Mouse (Mus musculus) MEL (cell line): Measurements from ENCODE around the gene Atf2. TPM values are rescaled to one million over a fixed set of nuclear protein-coding genes. Genes with fewer than 3 reads are reported as not detected.
A peak's percentile ranks its signal among the peaks of the same experiment; 100 is the strongest.

Source experiments
- DNase-seq: peaks from one replicate; pipeline ENCODE4 v3.0.0; 2011; ENCODE audit warnings: low read depth, low spot score
- H3K27ac ChIP-seq: 2 replicates; pipeline ENCODE4 v1.5.1; 2012; ENCODE audit warnings: low read depth, mild to moderate bottlenecking, control low read depth, low read length, moderate library complexity; ENCODE audit not compliant: control insufficient read depth
- H3K27me3 ChIP-seq, 2 experiments: fragments of 150-350 bp in 1 of 2; sonication (generic) in 1 of 2; 2 replicates each; pipeline ENCODE4 v1.6.1; 2012; ENCODE audit warnings: low read length in 2 of 2, mild to moderate bottlenecking in 2 of 2, improper control_type of control experiment in 1 of 2, moderate library complexity in 1 of 2; ENCODE audit not compliant: insufficient read depth in 2 of 2, control insufficient read depth in 1 of 2
- H3K36me3 ChIP-seq, 2 experiments: 2 replicates each; pipeline ENCODE4 v1.6.1; 2012 to 2014; ENCODE audit warnings: low read length in 2 of 2, improper control_type of control experiment in 1 of 2, inconsistent platforms in 1 of 2, mild to moderate bottlenecking in 1 of 2; ENCODE audit not compliant: insufficient read depth in 2 of 2, control insufficient read depth in 1 of 2
- H3K4me1 ChIP-seq, 2 experiments: fragments of 150-350 bp in 1 of 2; sonication (generic) in 1 of 2; 2 replicates each; pipeline ENCODE4 v1.6.1; 2012; ENCODE audit warnings: low read length in 2 of 2, improper control_type of control experiment in 1 of 2, mild to moderate bottlenecking in 1 of 2; ENCODE audit not compliant: insufficient read depth in 2 of 2, control insufficient read depth in 1 of 2
- H3K4me3 ChIP-seq, 2 experiments: fragments of 150-350 bp in 1 of 2; sonication (generic) in 1 of 2; 2 replicates each; pipeline ENCODE4 v1.5.1; 2012; ENCODE audit warnings: low read depth in 2 of 2, low read length in 2 of 2, mild to moderate bottlenecking in 2 of 2, moderate library complexity in 2 of 2, control low read depth in 1 of 2, improper control_type of control experiment in 1 of 2; ENCODE audit not compliant: control insufficient read depth in 1 of 2, insufficient read depth in 1 of 2
- H3K79me2 ChIP-seq: 2 replicates; pipeline ENCODE4 v1.6.1; 2012; ENCODE audit warnings: mild to moderate bottlenecking, low read length, moderate library complexity; ENCODE audit not compliant: control insufficient read depth, poor library complexity, insufficient read depth
- H3K9ac ChIP-seq: 2 replicates; pipeline ENCODE4 v1.6.1; 2012; ENCODE audit warnings: low read depth, mild to moderate bottlenecking, control low read depth, low read length, moderate library complexity; ENCODE audit not compliant: control insufficient read depth, poor library complexity, severe bottlenecking
- H3K9me3 ChIP-seq: fragments of 150-350 bp; sonication (generic); replicated peaks from 2 replicates; pipeline ENCODE4 v1.6.1; 2012; ENCODE audit warnings: mild to moderate bottlenecking, low read length, improper control_type of control experiment, moderate library complexity; ENCODE audit not compliant: insufficient read depth
- CTCF ChIP-seq, 3 experiments: IDR thresholded peaks in 2 of 3; conservative IDR thresholded peaks in 1 of 3; 2 replicates each; pipeline ENCODE4 v1.5.1; 2011 to 2012; ENCODE audit warnings: low read length in 3 of 3, low read depth in 2 of 3, mild to moderate bottlenecking in 2 of 3, improper control_type of control experiment in 1 of 3, inconsistent platforms in 1 of 3, mixed read lengths in 1 of 3, moderate library complexity in 1 of 3; ENCODE audit not compliant: control insufficient read depth in 1 of 3, insufficient read depth in 1 of 3, poor library complexity in 1 of 3, severe bottlenecking in 1 of 3
- HCFC1 ChIP-seq: IDR thresholded peaks from 2 replicates; pipeline ENCODE4 v1.6.1; 2012; ENCODE audit warnings: low read depth, mild to moderate bottlenecking, inconsistent platforms, low read length, improper control_type of control experiment, moderate library complexity
- RAD21 ChIP-seq: IDR thresholded peaks from 2 replicates; pipeline ENCODE4 v1.6.1; 2011; ENCODE audit warnings: mild to moderate bottlenecking, low read depth, low read length, improper control_type of control experiment
- RCOR1 ChIP-seq: IDR thresholded peaks from 2 replicates; pipeline ENCODE4 v1.6.1; 2012; ENCODE audit warnings: low read depth, mild to moderate bottlenecking, inconsistent platforms, low read length, improper control_type of control experiment
- SIN3A ChIP-seq: IDR thresholded peaks from 2 replicates; pipeline ENCODE4 v1.6.1; 2012; ENCODE audit warnings: low read length, improper control_type of control experiment, inconsistent platforms
- SMC3 ChIP-seq: IDR thresholded peaks from 2 replicates; pipeline ENCODE4 v1.6.1; 2011; ENCODE audit warnings: low read depth, low read length, improper control_type of control experiment
- TBP ChIP-seq: IDR thresholded peaks from 2 replicates; pipeline ENCODE4 v1.8.0; 2011; ENCODE audit warnings: low read depth, low read length, improper control_type of control experiment
- UBTF ChIP-seq: IDR thresholded peaks from 2 replicates; pipeline ENCODE4 v1.6.1; 2012; ENCODE audit warnings: low read depth, mild to moderate bottlenecking, inconsistent platforms, low read length, improper control_type of control experiment, moderate library complexity, borderline replicate concordance; ENCODE audit not compliant: insufficient read depth
- ZNF384 ChIP-seq: IDR thresholded peaks from 2 replicates; pipeline ENCODE4 v1.6.1; 2012; ENCODE audit warnings: low read depth, mild to moderate bottlenecking, inconsistent platforms, low read length, improper control_type of control experiment
- polyA plus RNA-seq, 2 experiments: library from polyadenylated mRNA; stranded (reverse) in 1 of 2; unstranded in 1 of 2; fragments of >175 nt in 1 of 2; fragments of >200 nt in 1 of 2; gene quantifications; 2 replicates each; pipeline versions ENCODE4 v1.2.1 to v1.2.4; 2012; ENCODE audit warnings: low replicate concordance in 2 of 2, low read depth in 1 of 2; ENCODE audit not compliant: insufficient read length in 2 of 2, insufficient read depth in 1 of 2, missing spikeins in 1 of 2
- total RNA-seq: library from RNA; depleted of rRNA; stranded (reverse); fragments of 300-350 nt; gene quantifications from 2 replicates; pipeline ENCODE4 v1.2.3, GENCODE M21; 2012

The Atf2 gene
- total and polyA plus RNA-seq, 3 experiments = 16.8 to 82.3 (median 36.7) TPM

GRCm38 (mm10) chr2:73798136-73798535 lies 94.3 kb downstream of the Atf2 start:
- Histone ChIP-seq H3K4me1 (peaks cover 7 to 30% of the 10 kb centered on the region in 2 experiments), H3K36me3 (peaks cover 0 to 36% of the 10 kb centered on the region in 2 experiments; a peak in 2 of 4 replicates), H3K27ac (no peak overlapping the region), H3K9me3 (no peaks in the 10 kb centered on the region), H3K79me2 (no peaks in the 10 kb centered on the region), H3K4me3 (no peak overlapping the region), H3K9ac (no peak overlapping the region), H3K27me3 (no peaks in the 10 kb centered on the region)
- TF ChIP-seq RCOR1 (no peak), TBP (no peak)
- DNase-seq = no peak

GRCm38 (mm10) chr2:73791846-73792630 lies 100.4 kb downstream of the Atf2 start:
- Histone ChIP-seq H3K27me3 (no peaks in the 10 kb centered on the region), H3K79me2 (no peaks in the 10 kb centered on the region), H3K36me3 (peaks cover 0 to 7% of the 10 kb centered on the region in 2 experiments; a peak in 2 of 4 replicates), H3K4me1 (peaks cover 0 to 9% of the 10 kb centered on the region in 2 experiments; a peak in 3 of 4 replicates), H3K27ac (no peak overlapping the region), H3K9ac (no peak overlapping the region), H3K4me3 (no peak overlapping the region), H3K9me3 (no peaks in the 10 kb centered on the region)
- TF ChIP-seq SIN3A (no peak), CTCF (IDR thresholded peaks at IDR 0.05 in 2 of 3, conservative IDR thresholded peaks at IDR 0.05 in 1 of 3; ENCODE audit: control insufficient read depth in 1 of 3, insufficient read depth in 1 of 3, low read depth in 2 of 3, low read length in 3 of 3, poor library complexity in 1 of 3, severe bottlenecking in 1 of 3) (peak in 2 of 3 experiments; percentile 17 to 19; a peak in 2 of 6 replicates), RAD21 (peak; percentile 18), HCFC1 (no peak), SMC3 (peak; percentile 22; the same call in 1 of the 2 replicates), ZNF384 (no peak)
- DNase-seq = no peak

GRCm38 (mm10) chr2:73790332-73790731 lies 102.1 kb downstream of the Atf2 start:
- H3K9ac ChIP-seq = no peak overlapping the region
- no peaks in the 10 kb centered on the region for H3K27me3 ChIP-seq
- H3K27ac ChIP-seq = no peak overlapping the region
- H3K9me3 ChIP-seq = no peaks in the 10 kb centered on the region
- peaks cover 0 to 7% of the 10 kb centered on the region in 2 experiments; a peak in 2 of 4 replicates for H3K36me3 ChIP-seq
- H3K4me1 ChIP-seq = peaks cover 0 to 9% of the 10 kb centered on the region in 2 experiments; a peak in 3 of 4 replicates
- TF ChIP-seq ZNF384 (0 out of 2 replicates have a peak, but pooled peaks have one; percentile 54), UBTF (no peak)
- no peaks in the 10 kb centered on the region for H3K79me2 ChIP-seq
- no peak for DNase-seq
- H3K4me3 ChIP-seq = no peak overlapping the region
